Mouse (Mus musculus): ENCODE data around the gene Bcan. TPM values are rescaled to one million over a fixed set of nuclear protein-coding genes. Genes with fewer than 3 reads are reported as not detected.
A peak's percentile ranks its signal among the peaks of the same experiment; 100 is the strongest.

Gene Bcan
- polyA plus RNA-seq, 1 experiment from 2014 or later: not detected

DNA sequence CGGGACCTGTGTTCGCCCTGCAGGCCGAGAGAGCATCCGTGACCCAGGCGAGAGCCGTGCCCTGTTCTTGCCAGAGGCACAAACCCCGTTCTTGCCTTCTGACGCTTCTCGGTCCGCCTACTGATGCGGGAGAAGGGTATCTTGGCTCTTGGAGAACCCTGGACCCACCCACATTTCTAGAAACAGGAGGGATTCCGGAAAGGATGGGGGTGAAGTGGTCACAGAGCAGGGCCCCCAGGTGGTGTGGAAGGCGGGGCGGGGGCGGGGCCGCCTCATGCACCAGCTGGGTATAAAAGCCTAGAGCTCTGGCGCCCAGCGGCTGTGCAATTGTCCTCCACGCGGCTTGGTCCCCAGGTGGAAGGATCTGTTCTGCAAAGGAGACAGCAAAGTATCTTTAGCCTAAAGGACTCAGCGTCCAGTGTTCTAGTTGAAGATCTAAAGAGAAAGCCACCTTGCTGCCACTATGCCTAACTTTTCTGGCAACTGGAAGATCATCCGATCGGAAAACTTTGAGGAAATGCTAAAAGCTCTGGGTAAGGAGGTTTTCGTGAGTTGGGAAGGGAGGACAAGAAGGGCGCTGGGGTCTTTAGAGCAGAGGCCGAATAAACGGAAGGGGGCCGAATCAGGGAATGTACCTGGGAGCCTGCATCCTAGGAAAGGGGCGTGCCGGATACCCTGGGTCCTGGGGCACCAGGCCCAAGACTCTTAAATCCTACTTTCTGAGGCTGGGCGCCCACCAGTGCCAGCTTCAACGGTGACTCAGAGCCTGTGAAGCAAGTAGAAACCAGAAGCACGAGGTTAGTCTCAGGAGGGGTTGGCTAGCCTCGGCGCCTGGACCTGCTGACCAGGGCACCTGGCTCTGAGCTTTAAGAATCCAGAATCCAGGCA lies 51.4 kb downstream of the Bcan start, which contains the start of gene Crabp2:
Gene Crabp2, plus strand, starts transcription at position 289 of the 888 bp plus-strand sequence.
- ATAC-seq (ENCODE audit: insufficient read depth): no peak

DNA sequence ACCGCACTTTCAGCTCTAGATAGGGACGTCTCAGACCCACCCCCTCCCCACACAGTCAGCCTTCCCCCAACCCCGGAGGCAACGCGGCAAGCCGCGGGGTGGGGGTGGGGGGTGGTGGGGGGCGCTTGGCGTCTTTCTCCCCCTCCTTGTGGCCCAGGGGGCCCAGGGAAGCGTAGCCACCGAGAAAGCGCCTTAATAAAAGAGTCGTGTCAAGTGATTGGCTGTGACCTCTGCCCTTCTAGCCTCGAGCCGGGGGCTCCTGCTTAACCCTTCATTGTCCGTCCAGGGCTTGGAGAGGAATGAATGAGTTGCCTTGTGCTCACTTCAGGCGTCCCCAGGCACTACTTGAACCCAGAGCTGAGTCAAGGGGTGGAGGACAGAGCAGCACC lies 52.2 kb downstream of the Bcan start:
- peak; percentile 45 for DNase-seq
- 0 out of 2 replicates have a peak, but pooled peaks cover 4% of the 10 kb centered on the region for H3K36me3 ChIP-seq (ENCODE audit: insufficient read depth)
- peak overlapping the region; percentile 32 for H3K4me3 ChIP-seq (ENCODE audit: low read depth, low read length)
- H3K9ac ChIP-seq: peak overlapping the region; percentile 50
- no peak for ATAC-seq (ENCODE audit: insufficient read depth)
- no peak overlapping the region for H3K27ac ChIP-seq (ENCODE audit: low read depth)
- WGBS: under 1% methylated on average over 17 of the region's 17 CpGs
- peak overlapping the region; percentile 71 for H3K4me2 ChIP-seq
- peaks cover 47% of the 10 kb centered on the region for H3K4me1 ChIP-seq (ENCODE audit: insufficient read depth)
- no peaks in the 10 kb centered on the region for H3K9me3 ChIP-seq (ENCODE audit: low read depth, low read length)
- TF ChIP-seq CTCF (IDR thresholded peaks at IDR 0.05; ENCODE audit: low read depth): no peak
- H3K27me3 ChIP-seq (ENCODE audit: insufficient read depth, low read length): peaks cover 22% of the 10 kb centered on the region

More for the DNA sequence above, 51.4 kb downstream of the Bcan start, which contains the start of gene Crabp2:
- Histone ChIP-seq H3K9ac (peak within 1 kb of the TSS; percentile 50), H3K36me3 (ENCODE audit: insufficient read depth) (0 out of 2 replicates have a peak, but pooled peaks cover 4% of the 10 kb centered on the region), H3K4me1 (ENCODE audit: insufficient read depth) (peaks cover 47% of the 10 kb centered on the region), H3K27ac (ENCODE audit: low read depth) (0 out of 2 replicates have a peak within 1 kb of the TSS, but pooled peaks have one; percentile 1), H3K4me2 (peak within 1 kb of the TSS; percentile 71), H3K9me3 (ENCODE audit: low read depth, low read length) (no peaks in the 10 kb centered on the region), H3K27me3 (ENCODE audit: insufficient read depth, low read length) (peaks cover 22% of the 10 kb centered on the region), H3K4me3 (ENCODE audit: low read depth, low read length) (peak within 1 kb of the TSS; percentile 32)
- no peak for TF ChIP-seq CTCF (IDR thresholded peaks at IDR 0.05; ENCODE audit: low read depth)
- DNase-seq: peak; percentile 50
- 4% methylated on average over 35 of the region's 35 CpGs for WGBS

DNA sequence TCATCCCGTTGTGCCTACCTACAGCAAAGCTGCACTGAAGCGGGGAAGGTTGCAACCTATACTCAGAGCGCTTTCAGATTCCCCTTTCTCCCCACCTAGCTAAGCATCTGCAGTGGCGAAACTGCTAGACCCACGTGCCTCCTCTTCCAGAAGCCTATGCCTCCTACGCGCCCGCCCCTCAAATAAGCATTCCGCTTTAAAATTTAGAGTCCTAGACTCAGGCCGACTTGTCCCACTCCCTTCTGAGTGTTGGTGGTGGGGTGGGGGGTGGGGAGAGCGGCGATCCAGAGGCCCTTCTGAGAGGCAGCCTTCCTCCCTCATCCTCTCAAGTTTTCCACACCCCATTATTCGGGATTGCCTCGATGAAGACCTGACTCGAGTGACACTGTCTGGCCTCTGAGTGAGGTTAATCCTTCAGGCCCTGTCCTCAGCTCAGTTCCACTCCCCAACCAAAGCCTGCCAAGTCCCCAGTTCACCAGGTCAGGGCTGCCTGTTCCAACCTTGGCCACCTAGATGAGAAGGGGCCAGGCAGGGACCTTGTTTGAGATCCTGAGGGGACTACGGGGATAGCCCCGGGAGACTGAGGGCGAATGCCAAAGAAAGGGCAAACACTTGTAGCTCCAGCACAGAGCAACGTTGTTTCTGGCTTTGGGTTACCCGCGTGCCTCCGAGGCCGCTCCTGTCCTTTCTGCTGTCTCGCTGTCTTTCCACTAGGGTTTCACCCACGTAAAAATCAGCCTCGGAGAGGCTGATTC lies 52.8 kb downstream of the Bcan start:
- 6% methylated on average over 26 of the region's 26 CpGs for WGBS
- no peak for ATAC-seq (ENCODE audit: insufficient read depth)
- no peaks in the 10 kb centered on the region for H3K9me3 ChIP-seq (ENCODE audit: low read depth, low read length)
- H3K9ac ChIP-seq: peak overlapping the region; percentile 50
- peaks cover 45% of the 10 kb centered on the region for H3K4me1 ChIP-seq (ENCODE audit: insufficient read depth)
- 0 out of 2 replicates have a peak overlapping the region, but pooled peaks have one; percentile 1 for H3K27ac ChIP-seq (ENCODE audit: low read depth)
- peak overlapping the region; percentile 71 for H3K4me2 ChIP-seq
- peak; percentile 38 for DNase-seq
- H3K36me3 ChIP-seq (ENCODE audit: insufficient read depth): peaks cover 9% of the 10 kb centered on the region; the same call in 1 of the 2 replicates
- peaks cover 22% of the 10 kb centered on the region for H3K27me3 ChIP-seq (ENCODE audit: insufficient read depth, low read length)
- no peak for TF ChIP-seq CTCF (IDR thresholded peaks at IDR 0.05; ENCODE audit: low read depth)
- H3K4me3 ChIP-seq (ENCODE audit: low read depth, low read length): peak overlapping the region; percentile 32

DNA sequence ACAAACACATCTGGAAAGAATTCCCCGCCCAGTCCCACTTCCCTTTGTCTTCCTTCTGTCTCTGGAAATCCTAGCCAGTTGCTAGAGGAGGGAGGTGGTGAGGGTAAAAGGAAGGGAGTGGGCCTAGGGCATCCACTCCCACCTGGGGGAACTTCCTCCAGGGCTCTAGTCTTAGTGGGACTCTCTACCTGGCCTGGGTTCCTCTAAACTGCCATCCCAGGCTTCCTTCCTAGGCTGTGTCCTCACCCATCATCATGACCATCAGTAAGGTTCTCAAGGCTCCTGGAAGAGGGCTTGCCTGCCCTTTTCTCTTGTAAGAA lies 53.5 kb downstream of the Bcan start:
- 0 out of 2 replicates have a peak overlapping the region, but pooled peaks have one; percentile 12 for H3K27ac ChIP-seq (ENCODE audit: low read depth)
- H3K9me3 ChIP-seq (ENCODE audit: low read depth, low read length): no peaks in the 10 kb centered on the region
- H3K4me3 ChIP-seq (ENCODE audit: low read depth, low read length): no peak overlapping the region
- no peak overlapping the region for H3K9ac ChIP-seq
- no peak for ATAC-seq (ENCODE audit: insufficient read depth)
- no peak for DNase-seq
- peaks cover 22% of the 10 kb centered on the region for H3K27me3 ChIP-seq (ENCODE audit: insufficient read depth, low read length)
- 29% methylated on average over 1 of the region's 1 CpGs for WGBS
- H3K4me1 ChIP-seq (ENCODE audit: insufficient read depth): peaks cover 38% of the 10 kb centered on the region
- peaks cover 16% of the 10 kb centered on the region for H3K36me3 ChIP-seq (ENCODE audit: insufficient read depth)
- no peak for TF ChIP-seq CTCF (IDR thresholded peaks at IDR 0.05; ENCODE audit: low read depth)
- H3K4me2 ChIP-seq: no peak overlapping the region

DNA sequence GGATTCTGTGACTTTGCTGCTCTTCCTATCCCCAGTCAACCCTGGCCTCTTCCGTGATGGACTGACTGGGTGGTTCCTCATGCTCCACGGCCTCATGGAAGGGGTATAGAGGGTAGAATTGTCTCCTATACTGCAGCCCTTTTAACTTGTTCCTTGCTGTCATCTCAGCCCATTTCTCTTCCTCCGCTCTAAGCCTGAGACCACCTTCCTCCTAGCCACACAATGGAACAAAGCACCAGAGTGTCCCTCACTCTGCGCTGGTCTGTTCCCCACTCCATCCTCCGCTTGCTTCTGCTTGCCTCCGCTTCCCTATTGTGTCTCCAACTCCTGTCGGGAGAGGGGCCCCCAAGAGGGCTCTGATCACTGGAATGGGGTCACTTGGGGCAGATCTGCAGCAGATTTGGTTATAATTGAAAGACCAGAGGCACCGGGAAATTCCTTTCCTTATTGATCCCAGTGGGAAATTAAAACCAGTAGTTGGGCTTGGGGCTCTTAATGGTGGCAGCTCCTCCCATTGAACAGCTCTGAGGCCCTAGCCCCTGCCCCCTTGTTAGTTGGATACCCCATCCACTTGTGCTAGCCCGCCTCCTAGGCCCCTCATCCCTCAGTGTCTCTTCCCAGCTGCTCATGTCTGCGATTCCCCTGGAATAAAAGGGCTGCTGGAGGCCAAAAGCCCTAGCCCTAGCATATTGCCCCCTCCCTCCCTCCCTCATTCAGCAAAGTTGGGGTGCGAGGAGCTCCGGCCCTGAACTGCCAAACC lies 54.1 kb downstream of the Bcan start:
- Histone ChIP-seq H3K27ac (ENCODE audit: low read depth) (no peak overlapping the region), H3K9ac (no peak overlapping the region), H3K4me3 (ENCODE audit: low read depth, low read length) (no peak overlapping the region), H3K27me3 (ENCODE audit: insufficient read depth, low read length) (peaks cover 22% of the 10 kb centered on the region), H3K36me3 (ENCODE audit: insufficient read depth) (peaks cover 22% of the 10 kb centered on the region), H3K9me3 (ENCODE audit: low read depth, low read length) (no peaks in the 10 kb centered on the region), H3K4me1 (ENCODE audit: insufficient read depth) (peaks cover 35% of the 10 kb centered on the region), H3K4me2 (no peak overlapping the region)
- WGBS: 37% methylated on average over 12 of the region's 12 CpGs
- DNase-seq (no peak), ATAC-seq (ENCODE audit: insufficient read depth) (no peak)
- TF ChIP-seq CTCF (IDR thresholded peaks at IDR 0.05; ENCODE audit: low read depth): no peak

DNA sequence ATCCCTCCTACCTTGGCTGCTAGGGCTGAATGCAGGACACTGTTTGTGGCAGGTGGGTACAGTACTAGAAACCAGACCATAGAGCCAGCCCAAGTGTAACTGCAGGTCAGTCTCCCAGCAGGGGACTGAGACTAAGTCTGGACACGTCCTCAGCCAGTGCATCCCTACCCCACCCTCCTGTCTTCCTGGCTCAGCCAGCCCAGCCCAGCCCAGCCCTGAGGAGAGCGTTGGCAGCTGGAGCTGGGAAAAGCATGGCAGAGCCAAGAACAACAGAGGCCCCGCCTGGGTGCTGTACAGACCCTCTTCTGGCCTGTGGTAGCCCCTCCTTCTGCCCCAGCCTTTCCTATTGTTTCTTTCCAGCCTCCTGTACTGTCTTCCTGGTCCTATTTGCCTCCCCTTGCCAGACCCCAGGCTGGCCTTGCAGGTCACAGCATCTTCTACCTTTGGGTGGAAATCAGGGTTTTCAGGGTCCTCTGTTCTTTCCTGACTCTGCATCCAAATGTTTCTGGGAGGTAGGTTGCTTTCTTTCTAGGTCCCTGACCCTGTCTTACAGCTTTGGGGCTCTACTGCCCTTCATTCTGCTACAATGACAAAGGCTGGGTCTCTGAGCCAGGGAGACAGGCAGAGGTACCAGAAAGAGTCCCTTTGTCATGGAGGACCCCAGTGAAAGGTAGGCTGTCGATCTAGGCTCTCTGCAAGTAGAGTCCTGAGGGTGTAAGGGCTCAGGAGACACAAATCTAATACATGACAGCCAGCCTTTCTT lies 55.0 kb downstream of the Bcan start:
- Histone ChIP-seq H3K36me3 (ENCODE audit: insufficient read depth) (peaks cover 31% of the 10 kb centered on the region), H3K4me3 (ENCODE audit: low read depth, low read length) (no peak overlapping the region), H3K27me3 (ENCODE audit: insufficient read depth, low read length) (peaks cover 22% of the 10 kb centered on the region), H3K9ac (no peak overlapping the region), H3K9me3 (ENCODE audit: low read depth, low read length) (no peaks in the 10 kb centered on the region), H3K4me1 (ENCODE audit: insufficient read depth) (peaks cover 29% of the 10 kb centered on the region), H3K27ac (ENCODE audit: low read depth) (0 out of 2 replicates have a peak overlapping the region, but pooled peaks have one; percentile 36), H3K4me2 (no peak overlapping the region)
- 27% methylated on average over 4 of the region's 4 CpGs for WGBS
- no peak for TF ChIP-seq CTCF (IDR thresholded peaks at IDR 0.05; ENCODE audit: low read depth)
- peak; percentile 37 for DNase-seq
- peak; percentile 31; the same call in 1 of the 2 replicates for ATAC-seq (ENCODE audit: insufficient read depth)
